Mouse (Mus musculus): ENCODE measurements around the gene Mmadhc. TPM values are rescaled to one million over a fixed set of nuclear protein-coding genes. Genes with fewer than 3 reads are reported as not detected.

The Mmadhc gene
- polyA plus RNA-seq, 1 experiment from 2014 or later, result 160 TPM

DNA sequence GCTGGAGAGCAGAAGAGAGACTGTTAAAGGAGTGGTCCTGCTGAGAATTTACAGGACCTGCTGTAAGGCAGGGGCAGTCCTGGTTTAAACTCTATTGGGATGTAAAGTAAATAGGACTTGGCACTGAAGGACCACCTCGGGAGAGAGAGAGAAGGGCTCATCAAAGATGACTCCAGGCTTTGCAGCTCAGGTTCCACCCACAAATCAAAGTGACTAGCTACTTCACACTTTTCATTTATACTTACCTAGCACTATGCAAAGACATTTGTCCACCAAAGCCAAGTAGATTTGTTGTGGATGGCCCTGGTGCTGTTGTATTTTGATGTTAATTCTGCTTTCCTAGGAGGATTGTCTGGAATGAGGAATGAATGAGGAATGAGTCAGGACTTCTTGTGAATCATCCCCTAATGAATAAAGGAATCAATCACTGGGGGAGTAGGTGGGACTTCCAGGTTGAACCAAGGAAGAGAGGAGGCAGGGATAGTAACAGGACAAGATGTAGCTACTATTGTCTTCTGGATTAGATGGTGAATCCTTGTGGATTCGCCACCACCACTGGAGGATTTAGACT, 31.3 kb downstream of the Mmadhc start:
- Histone ChIP-seq H3K27me3 (ENCODE audit: insufficient read depth, low read length) (no peaks in the 10 kb centered on the region), H3K9ac (no peak overlapping the region), H3K4me1 (ENCODE audit: insufficient read depth) (no peaks in the 10 kb centered on the region), H3K9me3 (ENCODE audit: low read depth, low read length) (no peaks in the 10 kb centered on the region), H3K4me3 (ENCODE audit: low read depth, low read length) (no peak overlapping the region), H3K27ac (ENCODE audit: low read depth) (no peak overlapping the region), H3K36me3 (ENCODE audit: insufficient read depth) (no peaks in the 10 kb centered on the region), H3K4me2 (no peak overlapping the region)
- WGBS, result 43% methylated on average over 2 of the region's 2 CpGs
- TF ChIP-seq CTCF (IDR thresholded peaks at IDR 0.05; ENCODE audit: low read depth), result no peak
- DNase-seq (no peak), ATAC-seq (ENCODE audit: insufficient read depth) (no peak)

DNA sequence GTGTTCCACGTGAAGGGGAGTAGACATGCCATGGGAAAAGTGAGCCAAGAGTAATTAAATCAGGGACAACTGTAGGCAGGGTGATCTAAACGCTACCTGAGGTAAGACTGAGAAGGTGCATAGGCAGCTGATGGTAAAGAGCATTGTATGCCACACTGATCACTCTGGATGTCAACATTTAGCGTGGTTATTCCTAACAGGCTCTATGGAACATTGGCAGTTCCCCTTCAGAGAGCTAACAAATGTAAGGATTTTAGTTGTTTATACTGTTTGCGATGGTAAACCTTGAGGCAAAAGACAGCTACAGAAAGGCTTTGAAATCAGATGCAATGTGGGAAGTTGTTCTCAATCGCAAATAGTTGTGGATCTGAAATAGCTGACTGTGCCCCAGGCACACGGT, 32.5 kb downstream of the Mmadhc start:
- H3K36me3 ChIP-seq (ENCODE audit: insufficient read depth), result no peaks in the 10 kb centered on the region
- no peak overlapping the region for H3K4me3 ChIP-seq (ENCODE audit: low read depth, low read length)
- no peak overlapping the region for H3K4me2 ChIP-seq
- H3K9me3 ChIP-seq (ENCODE audit: low read depth, low read length), result no peaks in the 10 kb centered on the region
- no peaks in the 10 kb centered on the region for H3K27me3 ChIP-seq (ENCODE audit: insufficient read depth, low read length)
- DNase-seq (no peak), ATAC-seq (ENCODE audit: insufficient read depth) (no peak)
- no peaks in the 10 kb centered on the region for H3K4me1 ChIP-seq (ENCODE audit: insufficient read depth)
- TF ChIP-seq CTCF (IDR thresholded peaks at IDR 0.05; ENCODE audit: low read depth), result no peak
- no peak overlapping the region for H3K9ac ChIP-seq
- H3K27ac ChIP-seq (ENCODE audit: low read depth), result no peak overlapping the region
- WGBS, result 72% methylated on average over 6 of the region's 6 CpGs

DNA sequence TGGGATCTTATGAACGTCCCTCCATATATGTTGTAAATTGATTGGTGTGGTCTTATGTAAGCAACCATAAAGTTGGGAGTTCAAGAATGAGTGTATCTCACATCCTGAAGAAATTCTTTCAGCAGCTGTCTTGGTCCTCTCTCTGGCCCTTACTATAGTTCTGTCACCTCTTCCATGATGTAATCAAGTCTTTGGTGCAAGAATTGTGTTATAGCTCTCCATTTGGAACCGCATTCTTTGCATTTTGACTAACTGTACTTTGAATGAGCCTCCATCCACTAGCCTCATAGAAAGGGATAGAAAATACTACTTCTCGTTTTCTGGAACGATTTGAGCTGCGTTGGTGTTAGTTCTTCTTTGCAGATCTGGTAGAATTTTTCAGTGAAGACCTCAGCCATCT, 41.6 kb downstream of the Mmadhc start:
- Histone ChIP-seq H3K27me3 (ENCODE audit: insufficient read depth, low read length) (no peaks in the 10 kb centered on the region), H3K4me1 (ENCODE audit: insufficient read depth) (no peaks in the 10 kb centered on the region), H3K9ac (no peak overlapping the region), H3K4me3 (ENCODE audit: low read depth, low read length) (no peak overlapping the region), H3K27ac (ENCODE audit: low read depth) (no peak overlapping the region), H3K36me3 (ENCODE audit: insufficient read depth) (no peaks in the 10 kb centered on the region), H3K9me3 (ENCODE audit: low read depth, low read length) (no peaks in the 10 kb centered on the region), H3K4me2 (no peak overlapping the region)
- no peak for ATAC-seq (ENCODE audit: insufficient read depth)
- TF ChIP-seq CTCF (IDR thresholded peaks at IDR 0.05; ENCODE audit: low read depth), result no peak
- 83% methylated on average over 5 of the region's 5 CpGs for WGBS
- DNase-seq, result no peak

DNA sequence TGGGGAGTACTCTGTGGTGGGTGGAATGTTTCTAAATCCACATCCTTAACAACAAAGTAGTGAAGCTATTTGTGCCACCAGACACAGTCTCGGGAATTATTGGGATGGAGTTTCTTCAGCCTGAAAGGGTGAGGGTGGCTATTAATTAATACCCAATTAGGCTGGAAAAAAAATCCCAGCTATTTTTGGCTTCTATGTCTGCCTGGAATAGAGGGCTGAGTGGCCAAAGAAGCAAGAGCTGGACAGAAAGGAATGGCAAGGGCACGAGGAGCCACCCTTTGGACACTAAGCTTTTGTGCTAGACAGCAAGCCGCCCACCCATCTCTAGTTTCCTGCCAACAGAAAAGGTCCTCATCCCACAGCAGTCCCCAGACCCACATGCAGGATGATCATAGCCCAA, 48.0 kb downstream of the Mmadhc start:
- Histone ChIP-seq H3K4me3 (ENCODE audit: low read depth, low read length) (no peak overlapping the region), H3K9me3 (ENCODE audit: low read depth, low read length) (no peaks in the 10 kb centered on the region), H3K4me1 (ENCODE audit: insufficient read depth) (no peaks in the 10 kb centered on the region), H3K27ac (ENCODE audit: low read depth) (no peak overlapping the region), H3K9ac (no peak overlapping the region), H3K36me3 (ENCODE audit: insufficient read depth) (no peaks in the 10 kb centered on the region), H3K4me2 (no peak overlapping the region), H3K27me3 (ENCODE audit: insufficient read depth, low read length) (no peaks in the 10 kb centered on the region)
- no peak for TF ChIP-seq CTCF (IDR thresholded peaks at IDR 0.05; ENCODE audit: low read depth)
- WGBS, result 80% methylated on average over 3 of the region's 3 CpGs
- ATAC-seq (ENCODE audit: insufficient read depth) (no peak), DNase-seq (no peak)

DNA sequence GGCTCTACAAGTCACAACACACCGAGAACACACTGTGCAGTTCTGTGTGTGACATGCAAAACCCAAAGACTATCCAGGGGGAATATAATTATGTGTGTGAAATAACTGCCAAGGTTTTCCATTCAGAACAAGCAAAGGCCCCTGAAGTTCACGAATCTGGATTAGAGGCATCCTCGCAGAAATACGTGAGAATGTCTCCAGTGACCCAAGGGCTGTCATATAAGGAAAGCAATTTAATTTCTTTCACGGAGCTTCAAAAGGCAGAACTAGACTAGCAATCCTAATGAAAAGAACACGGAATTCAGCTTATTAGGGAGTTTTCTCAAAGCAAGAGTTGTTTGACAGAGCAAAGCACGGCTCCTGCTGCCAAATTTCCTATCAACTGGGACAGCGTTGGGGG, 63.1 kb downstream of the Mmadhc start:
- Histone ChIP-seq H3K27me3 (ENCODE audit: insufficient read depth, low read length) (no peaks in the 10 kb centered on the region), H3K27ac (ENCODE audit: low read depth) (no peak overlapping the region), H3K4me3 (ENCODE audit: low read depth, low read length) (no peak overlapping the region), H3K9me3 (ENCODE audit: low read depth, low read length) (no peaks in the 10 kb centered on the region), H3K9ac (no peak overlapping the region), H3K4me1 (ENCODE audit: insufficient read depth) (no peaks in the 10 kb centered on the region), H3K36me3 (ENCODE audit: insufficient read depth) (no peaks in the 10 kb centered on the region), H3K4me2 (no peak overlapping the region)
- ATAC-seq (ENCODE audit: insufficient read depth) (no peak), DNase-seq (no peak)
- TF ChIP-seq CTCF (IDR thresholded peaks at IDR 0.05; ENCODE audit: low read depth), result no peak
- WGBS, result 54% methylated on average over 8 of the region's 8 CpGs

Other genes with a start within 250 kb of the Mmadhc start
- 2.0 and 2.5 TPM in 2 replicates for gene Lypd6, start 230.4 kb downstream of the Mmadhc start, polyA plus RNA-seq (2014; fragmentation: Nextera tagmentation; extraction: Ambion mirVana)